Mouse (Mus musculus) left cerebral cortex, adult 2 months (tissue): ENCODE measurements around the gene Rasl12. TPM values are rescaled to one million over a fixed set of nuclear protein-coding genes. Genes with fewer than 3 reads are reported as not detected.

ENCODE experiments used
- DNase-seq, 2 experiments: peaks; one replicate each; pipeline ENCODE4 v3.0.0; 2021 to 2022; ENCODE audit warnings: low spot score in 2 of 2, mixed read lengths in 1 of 2; ENCODE audit errors: extremely low spot score in 1 of 2
- H3K27ac ChIP-seq: fragments of 200-600 bp; 2 replicates; pipeline ENCODE4 v1.8.1; 2022
- H3K4me3 ChIP-seq: fragments of 200-600 bp; 2 replicates; pipeline ENCODE4 v1.8.1; 2022
- CTCF ChIP-seq: fragments of 200-600 bp; IDR thresholded peaks from 2 replicates; pipeline ENCODE4 v1.8.1; 2022; ENCODE audit warnings: antibody characterized with exemption, mild to moderate bottlenecking, moderate library complexity
- intact Hi-C: fragments of 180-260 bp; cut with DNase I; formaldehyde crosslinking; loops from one replicate; pipeline ENCODE4 v1.15.1; 2025
- long read RNA-seq, 2 experiments: library from polyadenylated mRNA; stranded (forward); transcript quantifications; one replicate each; pipeline ENCODE4 v2.0.0; 2021; ENCODE audit warnings: borderline mapping rate in 2 of 2
- total RNA-seq, 2 experiments: library from RNA; stranded (reverse); gene quantifications; 2 replicates each; pipeline ENCODE4 v1.2.3; 2021

Rasl12 gene
- 1 to 10 TPM; 2.3 to 3.2 TPM for total RNA-seq
- long read RNA-seq, experiment 1, partial matches to known transcripts = 0 of 3 reads
- long read RNA-seq, experiment 1, other reads (novel, unspliced or antisense) = 0 of 3 reads
- long read RNA-seq, experiment 2, transcript Rasl12-201 (5 exons, 2,390 nt) = major isoform, 5 of 6 reads
- long read RNA-seq, experiment 2, partial matches to known transcripts = 1 of 6 reads
- long read RNA-seq, experiment 2, other reads (novel, unspliced or antisense) = 0 of 6 reads

GRCm38 (mm10) chr9:65398279-65398678 is at the start of gene Rasl12:
Rasl12 (plus strand) TSS chr9:65398506.
- TF ChIP-seq CTCF = no peak
- Histone ChIP-seq H3K27ac (peak within 1 kb of the TSS; percentile 8), H3K4me3 (peak within 1 kb of the TSS; percentile 43)
- intact Hi-C loops = no loop called here
- peak; percentile 26 to 39 for DNase-seq

GRCm38 (mm10) chr9:65353251-65353650 is 45.1 kb upstream of the Rasl12 start:
- no peak for TF ChIP-seq CTCF
- Histone ChIP-seq H3K27ac (no peak overlapping the region), H3K4me3 (no peak overlapping the region)
- intact Hi-C loops = no loop called here
- DNase-seq = no peak

DNA sequence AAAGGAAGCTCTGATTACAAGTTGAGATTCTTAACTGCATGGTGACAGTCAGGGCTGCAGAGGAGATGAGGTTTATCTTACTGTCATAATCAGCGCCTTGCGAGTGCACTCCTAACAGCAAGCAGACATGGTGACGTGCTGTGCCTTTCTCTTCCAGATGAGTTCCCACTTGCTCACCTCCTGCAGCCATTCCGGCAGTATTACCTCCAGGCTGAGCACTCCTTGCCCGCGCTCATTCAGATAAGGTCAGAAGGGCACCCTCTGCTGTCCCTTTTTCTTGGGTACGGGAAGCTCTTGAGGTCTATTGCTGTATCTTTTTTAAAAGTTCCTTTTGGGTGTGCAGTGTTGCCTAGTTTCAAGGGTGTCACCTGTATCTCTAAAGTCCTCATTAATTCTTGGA is 41.7 kb upstream of the Rasl12 start:
- no peak overlapping the region for H3K27ac ChIP-seq
- TF ChIP-seq CTCF = no peak

GRCm38 (mm10) chr9:65356971-65357370 is 41.3 kb upstream of the Rasl12 start:
- DNase-seq = no peak
- intact Hi-C loops = no loop called here
- TF ChIP-seq CTCF = no peak
- Histone ChIP-seq H3K27ac (no peak overlapping the region), H3K4me3 (no peak overlapping the region)

More for the DNA sequence above, 41.7 kb upstream of the Rasl12 start:
- no peak overlapping the region for H3K4me3 ChIP-seq
- no peak for DNase-seq
- intact Hi-C loops = no loop called here

GRCm38 (mm10) chr9:65358956-65359480 is 39.3 kb upstream of the Rasl12 start:
- no peak for TF ChIP-seq CTCF
- Histone ChIP-seq H3K4me3 (no peak overlapping the region), H3K27ac (no peak overlapping the region)
- DNase-seq = no peak
- intact Hi-C loops = no loop called here

DNA sequence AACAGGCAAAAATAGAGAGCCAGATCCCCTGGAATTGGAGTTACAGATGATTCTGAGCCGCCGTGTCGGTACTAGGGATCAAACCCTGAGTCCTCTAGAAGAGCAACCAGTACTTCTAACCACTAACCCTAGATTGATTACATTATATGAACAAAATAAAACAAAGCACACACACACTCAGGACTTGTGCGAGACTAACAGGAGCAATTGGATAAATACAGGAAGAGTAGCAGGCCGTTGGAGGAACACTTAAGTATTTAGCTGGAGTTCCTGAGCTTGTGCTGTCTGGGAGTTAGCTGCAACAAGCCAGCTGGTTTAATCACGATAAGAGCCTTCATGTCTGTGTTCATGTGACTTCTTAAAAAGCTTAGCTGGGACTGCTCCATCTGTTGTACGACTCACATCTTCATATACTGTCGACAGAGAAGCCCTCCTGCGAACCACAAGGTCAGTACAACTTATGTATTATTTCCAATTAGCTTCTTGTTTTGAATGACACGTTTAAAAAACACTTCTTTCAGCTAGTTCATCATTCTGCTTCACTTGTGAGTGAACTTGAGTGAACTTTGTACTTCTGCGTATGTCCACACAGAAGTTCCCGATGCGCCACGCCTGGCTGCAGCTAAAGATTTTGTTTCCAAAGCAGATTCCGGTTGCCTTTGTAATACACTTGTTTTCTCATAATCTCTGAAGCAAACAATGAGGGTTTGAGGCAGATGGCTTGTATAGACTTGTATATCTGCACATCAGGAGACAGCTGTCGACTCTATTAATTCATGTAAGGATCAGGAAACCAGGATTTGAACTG is 37.5 kb upstream of the Rasl12 start, which contains the start of gene Ubap1l:
Gene Ubap1l (plus strand): TSS at position 401 of the 808 bp plus-strand sequence.
- no peak for TF ChIP-seq CTCF
- no peak for DNase-seq
- Histone ChIP-seq H3K27ac (no peak within 1 kb of the TSS), H3K4me3 (no peak within 1 kb of the TSS)
- intact Hi-C loops = no loop called here

DNA sequence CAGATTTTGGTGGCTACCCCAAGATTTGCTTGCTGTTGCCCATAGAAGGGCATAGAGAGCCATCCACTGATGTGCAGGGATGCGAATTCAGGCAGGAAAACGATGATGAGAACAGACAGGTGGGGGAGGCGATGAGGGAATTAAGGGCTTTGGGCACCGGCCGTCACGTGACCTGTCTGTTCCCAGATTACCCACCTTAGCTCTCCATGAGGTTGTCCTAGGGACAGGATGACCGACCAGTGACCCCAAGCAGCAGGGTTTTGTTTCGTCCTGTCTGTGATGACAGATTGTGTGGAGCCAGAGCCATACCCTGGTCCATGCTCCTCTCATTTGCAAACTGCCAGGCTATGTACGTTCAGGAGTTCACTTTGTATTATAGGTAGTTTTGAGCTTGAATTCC is 34.6 kb upstream of the Rasl12 start:
- H3K4me3 ChIP-seq = no peak overlapping the region
- intact Hi-C loops = no loop called here
- no peak for TF ChIP-seq CTCF

GRCm38 (mm10) chr9:65365721-65366120 is 32.6 kb upstream of the Rasl12 start:
- no peak for DNase-seq
- intact Hi-C loops = no loop called here
- no peak for TF ChIP-seq CTCF
- Histone ChIP-seq H3K27ac (no peak overlapping the region), H3K4me3 (no peak overlapping the region)

More for the DNA sequence above, 34.6 kb upstream of the Rasl12 start:
- H3K27ac ChIP-seq = no peak overlapping the region
- DNase-seq = no peak

- intact Hi-C loops = loop anchor here (1.0 kb wide), 1 partner anchor 61 kb away; no protein-coding TSS in a partner anchor
- no peak for TF ChIP-seq CTCF
Measured at GRCm38 (mm10) chr9:65371756-65372155, 26.6 kb upstream of the Rasl12 start.

DNA sequence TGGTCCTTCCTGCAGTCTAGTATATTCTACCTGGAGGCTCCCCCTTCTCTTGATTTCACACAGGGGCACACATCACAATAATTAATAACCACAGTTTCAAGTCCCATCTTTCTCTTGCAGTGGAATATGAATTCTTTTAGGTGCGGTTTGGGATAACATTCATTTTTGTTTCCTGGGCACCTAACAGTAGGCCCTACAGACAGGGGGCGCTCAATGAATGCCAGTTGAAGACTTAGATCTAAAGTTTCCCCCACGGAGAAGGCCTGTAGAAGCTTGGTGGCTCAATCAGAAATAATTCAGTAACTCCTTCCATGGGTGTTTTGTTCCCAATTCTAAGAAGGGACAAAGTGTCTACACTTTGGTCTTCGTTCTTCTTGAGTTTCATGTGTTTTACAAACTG is 25.9 kb upstream of the Rasl12 start:
- peak; percentile 65 for TF ChIP-seq CTCF
- H3K4me3 ChIP-seq = no peak overlapping the region
- intact Hi-C loops = loop anchor here (1.0 kb wide), 1 partner anchor 60 kb away; no protein-coding TSS in a partner anchor
- DNase-seq = no peak
- no peak overlapping the region for H3K27ac ChIP-seq

More at GRCm38 (mm10) chr9:65371756-65372155, 26.6 kb upstream of the Rasl12 start:
- DNase-seq = no peak
- no peak overlapping the region for H3K27ac ChIP-seq
- H3K4me3 ChIP-seq = no peak overlapping the region

GRCm38 (mm10) chr9:65374468-65375162 is 23.7 kb upstream of the Rasl12 start:
- no peak for DNase-seq
- no peak for TF ChIP-seq CTCF
- intact Hi-C loops = no loop called here
- peak overlapping the region; percentile 59 for H3K27ac ChIP-seq
- H3K4me3 ChIP-seq = no peak overlapping the region
